Mouse (Mus musculus): ENCODE results near the gene Akr7a5. TPM values are rescaled to one million over a fixed set of nuclear protein-coding genes. Genes with fewer than 3 reads are reported as not detected.

The Akr7a5 gene
- polyA plus RNA-seq, 1 experiment from 2014 or later = 74.1 TPM

DNA sequence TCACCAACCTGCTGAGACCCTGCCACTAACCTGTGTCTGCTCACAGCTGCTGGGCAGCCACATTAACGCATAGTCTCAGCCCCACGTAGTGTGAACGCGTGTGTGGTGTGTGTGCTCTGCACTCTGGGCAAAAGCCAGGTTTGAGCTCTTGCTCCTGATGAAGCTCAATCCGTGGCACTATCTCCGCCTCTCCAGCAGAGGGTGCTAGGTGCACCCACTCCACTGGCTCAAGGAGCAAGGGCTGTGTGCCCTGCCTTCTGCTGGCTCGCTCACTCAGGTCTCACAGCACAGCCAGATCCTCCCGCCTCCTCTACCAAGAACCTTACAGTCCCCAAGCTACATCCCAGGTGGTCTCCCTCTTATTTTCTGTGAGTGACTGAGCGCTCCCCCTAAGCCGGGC lies 21.5 kb upstream of the Akr7a5 start:
- Histone ChIP-seq H3K4me2 (ENCODE audit: low read depth, low read length) (no peak overlapping the region), H3K4me3 (ENCODE audit: low read depth, low read length) (no peak overlapping the region), H3K9ac (ENCODE audit: low read depth, low read length) (no peak overlapping the region), H3K36me3 (ENCODE audit: control insufficient read depth, insufficient read depth) (no peaks in the 10 kb centered on the region; the same call in none of the 2 replicates), H3K9me3 (replicated peaks; ENCODE audit: control insufficient read depth, low read length) (no peaks in the 10 kb centered on the region), H3K27me3 (ENCODE audit: control insufficient read depth, insufficient read depth, low read depth, low read length) (no peaks in the 10 kb centered on the region), H3K27ac (ENCODE audit: low read length) (no peak overlapping the region), H3K4me1 (ENCODE audit: control insufficient read depth, low read depth, low read length) (no peaks in the 10 kb centered on the region)
- peak; percentile 30 for ATAC-seq (ENCODE audit: low read depth)
- 63% methylated on average over 10 of the region's 10 CpGs for WGBS (ENCODE audit: insufficient replicate concordance)

DNA sequence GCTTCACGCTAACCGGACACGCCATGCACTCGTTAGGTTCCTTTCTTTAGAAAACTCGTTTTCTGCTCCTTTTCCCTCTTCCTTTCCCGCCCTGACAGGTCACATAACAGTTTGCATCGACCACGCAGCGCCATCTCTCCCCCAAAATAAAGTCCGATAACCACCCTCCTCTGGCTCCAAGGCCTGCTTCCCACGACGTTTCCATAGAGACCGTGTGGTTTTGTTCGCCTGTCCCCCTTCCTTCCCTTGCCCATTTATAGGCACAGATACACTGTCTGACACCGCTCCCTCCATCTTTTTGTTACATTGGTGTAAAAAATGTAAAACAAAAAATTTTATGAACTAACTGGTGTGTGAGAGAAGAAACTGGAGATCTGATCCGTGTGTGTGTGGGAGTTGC lies 19.4 kb upstream of the Akr7a5 start:
- Histone ChIP-seq H3K4me2 (ENCODE audit: low read depth, low read length) (no peak overlapping the region), H3K4me1 (ENCODE audit: control insufficient read depth, low read depth, low read length) (no peaks in the 10 kb centered on the region), H3K4me3 (ENCODE audit: low read depth, low read length) (no peak overlapping the region), H3K36me3 (ENCODE audit: control insufficient read depth, insufficient read depth) (no peaks in the 10 kb centered on the region; the same call in none of the 2 replicates), H3K27me3 (ENCODE audit: control insufficient read depth, insufficient read depth, low read depth, low read length) (no peaks in the 10 kb centered on the region), H3K9ac (ENCODE audit: low read depth, low read length) (no peak overlapping the region), H3K27ac (ENCODE audit: low read length) (no peak overlapping the region), H3K9me3 (replicated peaks; ENCODE audit: control insufficient read depth, low read length) (no peaks in the 10 kb centered on the region)
- 73% methylated on average over 16 of the region's 16 CpGs for WGBS (ENCODE audit: insufficient replicate concordance)
- ATAC-seq (ENCODE audit: low read depth) = no peak

DNA sequence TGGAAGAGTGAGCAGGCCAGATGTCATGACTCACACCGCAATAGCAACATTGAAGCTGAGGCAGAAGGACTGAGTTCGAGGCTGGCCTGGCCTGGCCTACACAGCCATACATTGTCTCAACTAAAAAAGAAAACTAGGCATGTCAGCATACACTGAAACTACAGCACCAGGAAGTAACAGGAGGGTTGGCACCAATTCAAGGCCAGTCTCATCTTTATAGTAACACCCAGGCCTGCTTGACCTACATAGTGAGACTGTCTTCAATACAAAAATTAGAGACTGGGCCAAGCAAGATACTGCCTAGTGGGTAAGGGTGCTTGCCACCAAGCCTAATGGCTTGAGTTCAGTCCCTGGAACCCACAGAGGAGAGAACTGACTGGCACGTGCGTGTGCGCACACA lies 18.5 kb upstream of the Akr7a5 start:
- whole genome bisulfite sequencing (ENCODE audit: insufficient replicate concordance) = 90% methylated on average over 5 of the region's 5 CpGs
- Histone ChIP-seq H3K27me3 (ENCODE audit: control insufficient read depth, insufficient read depth, low read depth, low read length) (no peaks in the 10 kb centered on the region), H3K36me3 (ENCODE audit: control insufficient read depth, insufficient read depth) (no peaks in the 10 kb centered on the region; the same call in none of the 2 replicates), H3K4me2 (ENCODE audit: low read depth, low read length) (no peak overlapping the region), H3K9me3 (replicated peaks; ENCODE audit: control insufficient read depth, low read length) (no peaks in the 10 kb centered on the region), H3K9ac (ENCODE audit: low read depth, low read length) (no peak overlapping the region), H3K4me3 (ENCODE audit: low read depth, low read length) (no peak overlapping the region), H3K4me1 (ENCODE audit: control insufficient read depth, low read depth, low read length) (no peaks in the 10 kb centered on the region), H3K27ac (ENCODE audit: low read length) (no peak overlapping the region)
- ATAC-seq (ENCODE audit: low read depth) = no peak

DNA sequence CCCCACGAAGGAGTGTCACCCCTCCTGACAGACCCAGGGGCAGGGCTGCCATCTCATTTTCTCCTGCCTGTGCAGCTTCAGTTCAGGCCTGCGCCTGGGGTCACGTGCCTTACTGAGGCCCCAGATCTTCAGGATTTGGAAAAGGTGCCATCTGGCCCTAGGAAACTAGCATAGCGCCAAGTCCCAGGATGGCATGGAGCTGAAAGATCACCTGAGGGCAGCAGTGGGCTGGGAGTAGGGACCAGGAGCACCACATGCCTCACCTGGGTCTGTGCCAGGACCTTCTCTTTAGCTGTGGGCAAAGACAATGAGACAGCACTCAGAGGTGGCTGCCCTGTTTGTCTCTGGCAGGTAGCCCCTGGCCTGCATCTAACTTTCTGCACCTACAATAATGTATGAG lies 13.0 kb upstream of the Akr7a5 start:
- no peaks in the 10 kb centered on the region for H3K27me3 ChIP-seq (ENCODE audit: control insufficient read depth, insufficient read depth, low read depth, low read length)
- peaks cover 3% of the 10 kb centered on the region for H3K4me1 ChIP-seq (ENCODE audit: control insufficient read depth, low read depth, low read length)
- no peak overlapping the region for H3K4me2 ChIP-seq (ENCODE audit: low read depth, low read length)
- H3K9me3 ChIP-seq (replicated peaks; ENCODE audit: control insufficient read depth, low read length) = no peaks in the 10 kb centered on the region
- 72% methylated on average over 4 of the region's 4 CpGs for WGBS (ENCODE audit: insufficient replicate concordance)
- ATAC-seq (ENCODE audit: low read depth) = no peak
- no peak overlapping the region for H3K4me3 ChIP-seq (ENCODE audit: low read depth, low read length)
- H3K27ac ChIP-seq (ENCODE audit: low read length) = no peak overlapping the region
- H3K9ac ChIP-seq (ENCODE audit: low read depth, low read length) = no peak overlapping the region
- no peaks in the 10 kb centered on the region; the same call in 1 of the 2 replicates for H3K36me3 ChIP-seq (ENCODE audit: control insufficient read depth, insufficient read depth)

DNA sequence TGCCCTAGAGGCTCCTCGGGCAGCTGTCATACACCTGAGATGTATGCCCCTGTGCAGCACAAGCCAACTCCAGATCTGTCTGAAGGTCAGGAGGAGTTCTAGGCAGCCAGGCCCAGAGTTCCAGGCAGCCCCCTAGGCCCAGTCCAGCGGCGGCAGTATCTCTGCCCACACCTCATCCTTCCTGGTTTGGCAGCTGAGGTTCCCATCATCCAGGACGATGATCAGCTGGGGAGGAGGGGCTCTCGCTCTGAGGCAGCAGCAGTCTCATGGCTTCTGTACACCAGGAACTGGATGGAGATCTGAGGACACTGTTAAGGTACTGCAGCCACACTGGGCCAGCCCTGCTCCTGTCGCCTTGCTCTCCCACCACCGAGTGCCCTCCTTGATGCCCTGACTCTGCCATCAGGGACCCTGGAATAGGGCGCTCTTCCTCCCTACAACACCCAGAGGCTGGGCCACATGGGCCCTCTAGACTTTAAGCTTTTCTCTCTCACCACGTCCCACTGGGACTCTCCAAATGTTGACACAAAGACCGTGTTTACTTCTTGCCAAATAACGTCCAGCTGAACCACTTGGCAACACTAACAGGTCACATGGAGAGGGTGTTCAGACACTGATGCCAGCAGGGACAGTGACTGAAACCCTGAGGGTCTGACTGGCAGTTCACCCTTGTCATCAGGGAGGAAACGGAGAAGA lies 11.7 kb upstream of the Akr7a5 start:
- Histone ChIP-seq H3K9me3 (replicated peaks; ENCODE audit: control insufficient read depth, low read length) (no peaks in the 10 kb centered on the region), H3K4me3 (ENCODE audit: low read depth, low read length) (no peak overlapping the region), H3K27me3 (ENCODE audit: control insufficient read depth, insufficient read depth, low read depth, low read length) (no peaks in the 10 kb centered on the region), H3K9ac (ENCODE audit: low read depth, low read length) (no peak overlapping the region), H3K36me3 (ENCODE audit: control insufficient read depth, insufficient read depth) (no peaks in the 10 kb centered on the region; the same call in 1 of the 2 replicates), H3K4me2 (ENCODE audit: low read depth, low read length) (no peak overlapping the region), H3K27ac (ENCODE audit: low read length) (peak overlapping the region; percentile 60), H3K4me1 (ENCODE audit: control insufficient read depth, low read depth, low read length) (peaks cover 3% of the 10 kb centered on the region)
- ATAC-seq (ENCODE audit: low read depth) = peak; percentile 68
- 63% methylated on average over 12 of the region's 12 CpGs for whole genome bisulfite sequencing (ENCODE audit: insufficient replicate concordance)

DNA sequence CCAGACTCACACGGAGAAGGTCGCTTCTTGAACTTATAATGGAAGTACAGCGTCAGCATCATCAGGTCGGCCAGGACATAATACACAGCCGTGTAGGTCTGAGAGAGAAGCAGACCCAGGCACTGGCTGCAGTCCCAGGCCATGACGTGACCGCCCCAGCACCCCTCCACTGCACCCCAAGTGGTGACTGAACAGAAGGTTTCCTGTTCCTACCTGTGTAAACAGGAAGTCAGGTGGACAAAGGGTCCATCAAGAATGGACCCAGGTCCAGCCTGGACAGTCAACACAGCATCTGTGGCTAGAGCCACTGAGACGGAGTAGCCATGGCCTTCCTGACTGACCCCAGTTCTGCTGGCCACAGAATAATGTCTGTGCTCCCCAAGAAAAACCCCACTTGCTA lies 8.8 kb upstream of the Akr7a5 start:
- 66% methylated on average over 8 of the region's 8 CpGs for WGBS (ENCODE audit: insufficient replicate concordance)
- H3K27ac ChIP-seq (ENCODE audit: low read length) = no peak overlapping the region
- no peak overlapping the region for H3K4me2 ChIP-seq (ENCODE audit: low read depth, low read length)
- H3K36me3 ChIP-seq (ENCODE audit: control insufficient read depth, insufficient read depth) = no peaks in the 10 kb centered on the region; the same call in 1 of the 2 replicates
- peak; percentile 76 for ATAC-seq (ENCODE audit: low read depth)
- H3K27me3 ChIP-seq (ENCODE audit: control insufficient read depth, insufficient read depth, low read depth, low read length) = no peaks in the 10 kb centered on the region
- no peaks in the 10 kb centered on the region for H3K9me3 ChIP-seq (replicated peaks; ENCODE audit: control insufficient read depth, low read length)
- no peak overlapping the region for H3K9ac ChIP-seq (ENCODE audit: low read depth, low read length)
- H3K4me3 ChIP-seq (ENCODE audit: low read depth, low read length) = no peak overlapping the region
- H3K4me1 ChIP-seq (ENCODE audit: control insufficient read depth, low read depth, low read length) = peaks cover 3% of the 10 kb centered on the region

DNA sequence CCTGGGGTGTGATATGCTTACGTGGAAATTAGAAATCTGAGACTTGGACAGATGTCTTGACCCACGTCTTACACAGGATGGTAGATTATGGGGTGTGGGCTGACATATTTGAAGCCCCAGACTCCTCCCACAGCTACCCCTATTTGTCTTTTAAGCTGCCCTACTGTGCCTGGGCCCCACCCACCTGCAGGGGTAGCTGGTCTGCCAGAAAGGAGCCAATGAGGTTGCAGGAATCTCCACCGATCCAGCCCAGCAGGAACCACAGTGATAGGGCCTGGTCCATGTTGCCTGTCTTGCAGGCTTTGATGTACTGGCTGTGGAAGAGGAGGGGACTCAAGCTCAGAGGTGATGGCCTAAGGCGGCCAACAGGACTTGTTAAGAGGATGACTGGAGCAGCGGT lies 8.3 kb upstream of the Akr7a5 start:
- no peak for ATAC-seq (ENCODE audit: low read depth)
- Histone ChIP-seq H3K9ac (ENCODE audit: low read depth, low read length) (no peak overlapping the region), H3K27ac (ENCODE audit: low read length) (no peak overlapping the region), H3K27me3 (ENCODE audit: control insufficient read depth, insufficient read depth, low read depth, low read length) (no peaks in the 10 kb centered on the region), H3K4me2 (ENCODE audit: low read depth, low read length) (no peak overlapping the region), H3K36me3 (ENCODE audit: control insufficient read depth, insufficient read depth) (no peaks in the 10 kb centered on the region; the same call in 1 of the 2 replicates), H3K4me3 (ENCODE audit: low read depth, low read length) (no peak overlapping the region), H3K9me3 (replicated peaks; ENCODE audit: control insufficient read depth, low read length) (no peaks in the 10 kb centered on the region), H3K4me1 (ENCODE audit: control insufficient read depth, low read depth, low read length) (peaks cover 3% of the 10 kb centered on the region)
- 67% methylated on average over 5 of the region's 5 CpGs for WGBS (ENCODE audit: insufficient replicate concordance)

DNA sequence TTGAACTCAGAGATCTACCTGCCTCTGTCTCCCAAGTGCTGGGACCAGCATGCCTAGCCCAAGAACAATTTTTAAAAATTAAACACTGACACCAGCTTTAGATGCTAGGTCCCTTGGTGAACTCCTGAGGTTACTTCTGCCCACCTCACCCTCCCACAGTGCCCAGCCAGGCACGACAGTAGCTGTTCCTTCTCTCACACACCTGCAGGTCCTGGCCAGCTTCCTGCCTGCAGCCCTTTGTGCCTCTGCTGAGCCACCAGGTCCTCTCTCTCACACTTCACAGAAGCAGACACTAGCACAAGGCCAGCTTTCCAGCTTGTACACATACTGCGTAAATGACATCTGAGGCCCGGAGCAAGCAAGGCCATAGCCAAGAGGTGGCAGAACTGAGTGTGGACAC lies 5.0 kb upstream of the Akr7a5 start:
- Histone ChIP-seq H3K27me3 (ENCODE audit: control insufficient read depth, insufficient read depth, low read depth, low read length) (no peaks in the 10 kb centered on the region), H3K4me2 (ENCODE audit: low read depth, low read length) (no peak overlapping the region), H3K9me3 (replicated peaks; ENCODE audit: control insufficient read depth, low read length) (no peaks in the 10 kb centered on the region), H3K36me3 (ENCODE audit: control insufficient read depth, insufficient read depth) (no peaks in the 10 kb centered on the region; the same call in 1 of the 2 replicates), H3K27ac (ENCODE audit: low read length) (no peak overlapping the region), H3K4me3 (ENCODE audit: low read depth, low read length) (no peak overlapping the region), H3K4me1 (ENCODE audit: control insufficient read depth, low read depth, low read length) (peaks cover 9% of the 10 kb centered on the region), H3K9ac (ENCODE audit: low read depth, low read length) (no peak overlapping the region)
- no peak for ATAC-seq (ENCODE audit: low read depth)
- WGBS (ENCODE audit: insufficient replicate concordance) = 88% methylated on average over 3 of the region's 3 CpGs

DNA sequence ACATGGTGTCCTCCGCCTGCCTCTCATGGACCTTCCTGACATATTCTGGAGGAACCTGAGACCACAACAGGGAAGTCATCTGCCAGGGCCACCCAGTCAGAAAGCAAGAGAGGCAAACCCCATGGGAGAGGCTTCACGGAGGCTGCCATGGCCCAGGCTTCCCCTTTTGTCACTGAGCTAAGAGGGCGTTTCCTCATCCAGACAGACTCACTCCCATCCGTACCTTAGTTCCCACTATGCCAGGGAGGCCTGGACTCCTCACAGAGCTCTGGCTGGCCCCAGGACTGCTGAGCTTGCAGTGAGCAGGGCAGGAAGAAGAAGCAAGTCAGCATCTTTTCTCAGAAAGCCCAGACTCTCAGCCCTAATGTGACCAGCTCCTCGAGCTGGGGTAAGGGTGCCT lies 2.6 kb upstream of the Akr7a5 start:
- Histone ChIP-seq H3K4me3 (ENCODE audit: low read depth, low read length) (no peak overlapping the region), H3K9me3 (replicated peaks; ENCODE audit: control insufficient read depth, low read length) (no peaks in the 10 kb centered on the region), H3K4me2 (ENCODE audit: low read depth, low read length) (no peak overlapping the region), H3K4me1 (ENCODE audit: control insufficient read depth, low read depth, low read length) (peaks cover 24% of the 10 kb centered on the region), H3K36me3 (ENCODE audit: control insufficient read depth, insufficient read depth) (no peaks in the 10 kb centered on the region), H3K27me3 (ENCODE audit: control insufficient read depth, insufficient read depth, low read depth, low read length) (no peaks in the 10 kb centered on the region), H3K27ac (ENCODE audit: low read length) (no peak overlapping the region), H3K9ac (ENCODE audit: low read depth, low read length) (no peak overlapping the region)
- ATAC-seq (ENCODE audit: low read depth) = no peak
- 40% methylated on average over 5 of the region's 5 CpGs for whole genome bisulfite sequencing (ENCODE audit: insufficient replicate concordance)
